Mouse (Mus musculus) liver, postnatal 0 days (tissue): ENCODE measurements around the gene Cnpy4.
A peak's percentile ranks its signal among the peaks of the same experiment; 100 is the strongest.

Experiments used
- CTCF ChIP-seq: sonication (generic); IDR thresholded peaks from 2 replicates; pipeline ENCODE4 v1.5.1; 2016; ENCODE audit warnings: antibody characterized with exemption, low read depth
- EP300 ChIP-seq: IDR thresholded peaks from 2 replicates; pipeline ENCODE4 v1.6.1; 2016; ENCODE audit warnings: antibody characterized with exemption, low read depth, mild to moderate bottlenecking

DNA sequence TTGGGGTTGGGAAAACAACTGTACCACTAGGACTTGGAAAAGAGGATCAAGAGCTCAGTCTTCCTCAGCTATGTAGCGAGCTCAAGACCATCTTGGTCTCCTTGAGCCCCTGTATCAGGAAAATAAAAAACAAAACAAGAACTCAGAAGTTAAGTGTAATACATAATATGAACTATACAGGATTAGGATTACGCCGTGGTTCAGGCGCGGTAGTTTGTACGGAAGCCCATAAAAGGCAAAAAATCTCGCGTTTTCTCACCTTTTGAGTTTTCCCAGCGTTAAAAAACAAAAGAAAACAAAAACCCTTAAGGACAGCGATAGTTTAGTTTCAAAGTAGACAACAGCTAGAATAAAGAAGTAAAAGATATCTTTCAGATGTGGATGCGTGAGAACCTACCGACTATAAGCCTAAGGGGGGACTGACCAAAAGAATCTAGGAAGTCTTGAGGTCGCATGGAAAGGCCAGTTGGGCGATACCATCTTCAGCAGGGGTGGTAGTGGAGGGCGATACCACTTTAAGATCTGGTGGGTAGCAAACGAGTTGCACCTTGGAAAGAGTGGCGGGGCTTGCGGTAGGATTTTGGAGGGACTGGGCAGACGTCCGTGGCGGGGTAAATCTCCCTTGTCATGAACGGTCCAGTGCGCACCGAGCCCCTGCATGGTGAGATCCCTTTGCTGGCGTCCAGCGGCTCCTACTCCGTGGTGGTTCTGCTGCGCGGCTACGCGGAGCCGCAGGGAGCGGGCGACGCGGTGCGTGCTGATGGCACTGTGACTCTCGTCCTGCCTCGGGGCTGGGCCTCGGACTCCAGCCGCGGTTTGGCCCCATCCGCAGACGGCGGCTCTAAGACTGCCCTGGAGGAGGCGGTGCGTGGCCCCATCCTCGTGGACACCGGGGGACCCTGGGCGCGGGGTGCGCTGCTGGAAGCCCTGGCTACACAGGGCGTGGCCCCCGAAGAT lies 6.8 kb downstream of the Cnpy4 start, which contains the start of gene Mblac1:
- TF ChIP-seq CTCF = no peak
- TF ChIP-seq EP300 = peak; percentile 60; the same call in 1 of the 2 replicates
